Mouse (Mus musculus) limb, embryonic 11.5 days (tissue): ENCODE data around the gene Kdm1a. TPM values are rescaled to one million over a fixed set of nuclear protein-coding genes. Genes with fewer than 3 reads are reported as not detected.

Experiments
- ATAC-seq: fragments of 200-750 bp; cut with Nextera tagmentation; 2 replicates; pipeline ENCODE4 v1.8.0; 2017; ENCODE audit warnings: low read depth; ENCODE audit not compliant: insufficient number of reproducible peaks, low FRiP score, low TSS enrichment
- DNase-seq: peaks from one replicate; pipeline ENCODE4 v3.0.0-alpha.2; 2015; ENCODE audit warnings: low spot score
- H3K27ac ChIP-seq: fragments of 300-500 bp; sonication (generic); replicated peaks from 2 replicates; pipeline ENCODE4 v1.5.1; 2014; ENCODE audit warnings: low read depth, mild to moderate bottlenecking, low read length
- H3K27me3 ChIP-seq: fragments of 300-500 bp; sonication (generic); 2 replicates; pipeline ENCODE4 v1.6.1; 2014; ENCODE audit warnings: mild to moderate bottlenecking, low read length, mixed read lengths; ENCODE audit not compliant: control insufficient read depth, insufficient read depth
- H3K36me3 ChIP-seq: fragments of 300-500 bp; sonication (generic); 2 replicates; pipeline ENCODE4 v1.6.1; 2014; ENCODE audit warnings: mild to moderate bottlenecking, low read length, moderate library complexity, mixed read lengths; ENCODE audit not compliant: control insufficient read depth, insufficient read depth
- H3K4me1 ChIP-seq: fragments of 300-500 bp; sonication (generic); 2 replicates; pipeline ENCODE4 v1.6.1; 2014; ENCODE audit warnings: low read length, mixed read lengths; ENCODE audit not compliant: control insufficient read depth, insufficient read depth
- H3K4me2 ChIP-seq: fragments of 300-500 bp; sonication (generic); 2 replicates; pipeline ENCODE4 v1.6.1; 2014; ENCODE audit warnings: low read depth, mild to moderate bottlenecking, moderate library complexity; ENCODE audit not compliant: severe bottlenecking
- H3K4me3 ChIP-seq: fragments of 300-500 bp; sonication (generic); 2 replicates; pipeline ENCODE4 v1.5.1; 2014; ENCODE audit warnings: low read depth, low read length
- H3K9ac ChIP-seq: fragments of 300-500 bp; sonication (generic); 2 replicates; pipeline ENCODE4 v1.6.1; 2014; ENCODE audit warnings: mild to moderate bottlenecking, low read length
- H3K9me3 ChIP-seq: fragments of 300-500 bp; sonication (generic); 2 replicates; pipeline ENCODE4 v1.6.1; 2016; ENCODE audit warnings: low read length; ENCODE audit not compliant: control insufficient read depth
- WGBS: fragments of 180-500 bp; shearing (Covaris S2); extraction: QIAGEN DNeasy Blood & Tissue Kit; methylation state at CpG from one replicate; pipeline ENCODE4 v1.1.7; 2014; 5-methylcytosine and 5-hydroxymethylcytosine counted together
- polyA plus RNA-seq: library from polyadenylated mRNA; unstranded; fragments of >200 nt; fragmentation: Nextera tagmentation; extraction: Ambion mirVana; gene quantifications from 2 replicates; pipeline ENCODE4 v1.2.1, GENCODE M21; 2014

Kdm1a gene
- polyA plus RNA-seq, 1 experiment from 2014 or later, result 75.3 TPM

- H3K4me1 ChIP-seq, result no peaks in the 10 kb centered on the region
- DNase-seq, result no peak
- H3K9me3 ChIP-seq, result no peaks in the 10 kb centered on the region
- no peak overlapping the region for H3K4me3 ChIP-seq
- H3K36me3 ChIP-seq, result peaks cover 24% of the 10 kb centered on the region
- no peak overlapping the region for H3K9ac ChIP-seq
- no peaks in the 10 kb centered on the region for H3K27me3 ChIP-seq
- H3K4me2 ChIP-seq, result no peak overlapping the region
- no peak overlapping the region for H3K27ac ChIP-seq
- 94% methylated on average over 6 of the region's 6 CpGs for WGBS
- ATAC-seq, result no peak
These were observed 39.8 kb downstream of the Kdm1a start for GRCm38 (mm10) chr4:136562755-136563154.

GRCm38 (mm10) chr4:136560270-136560991 is 42.1 kb downstream of the Kdm1a start:
- no peaks in the 10 kb centered on the region for H3K27me3 ChIP-seq
- H3K27ac ChIP-seq, result no peak overlapping the region
- no peak overlapping the region for H3K9ac ChIP-seq
- peaks cover 22% of the 10 kb centered on the region for H3K36me3 ChIP-seq
- H3K4me2 ChIP-seq, result no peak overlapping the region
- no peak overlapping the region for H3K4me3 ChIP-seq
- DNase-seq (no peak), ATAC-seq (no peak)
- no peaks in the 10 kb centered on the region for H3K4me1 ChIP-seq
- H3K9me3 ChIP-seq, result no peaks in the 10 kb centered on the region
- WGBS, result 95% methylated on average over 8 of the region's 8 CpGs

DNA sequence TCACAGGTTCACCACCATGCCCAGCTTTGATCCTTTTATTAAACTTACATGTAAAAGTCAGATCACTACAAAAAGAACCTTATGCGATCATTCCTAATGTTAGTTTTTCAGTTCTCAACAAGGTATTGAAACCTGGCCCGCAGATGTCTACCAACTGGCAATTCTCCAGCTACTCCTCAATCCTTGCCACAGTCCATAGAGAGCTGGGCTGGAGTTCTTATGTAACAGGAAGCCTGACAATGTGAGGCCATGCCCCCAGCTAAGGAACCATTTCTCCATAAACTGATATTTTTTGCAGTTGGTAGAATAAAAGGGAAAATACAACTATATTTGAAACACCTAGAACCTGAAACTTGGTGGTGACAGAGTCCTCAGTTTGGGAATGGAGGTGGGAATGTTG is 42.8 kb downstream of the Kdm1a start:
- H3K4me3 ChIP-seq, result no peak overlapping the region
- no peaks in the 10 kb centered on the region for H3K4me1 ChIP-seq
- ATAC-seq, result no peak
- no peak overlapping the region for H3K27ac ChIP-seq
- H3K27me3 ChIP-seq, result no peaks in the 10 kb centered on the region
- H3K4me2 ChIP-seq, result no peak overlapping the region
- H3K9me3 ChIP-seq, result no peaks in the 10 kb centered on the region
- 95% methylated on average over 2 of the region's 2 CpGs for WGBS
- H3K9ac ChIP-seq, result no peak overlapping the region
- H3K36me3 ChIP-seq, result peaks cover 25% of the 10 kb centered on the region
- DNase-seq, result no peak

GRCm38 (mm10) chr4:136557638-136558037 is 44.9 kb downstream of the Kdm1a start:
- no peak overlapping the region for H3K4me2 ChIP-seq
- no peak overlapping the region for H3K9ac ChIP-seq
- H3K27me3 ChIP-seq, result no peaks in the 10 kb centered on the region
- DNase-seq (no peak), ATAC-seq (no peak)
- H3K4me1 ChIP-seq, result no peaks in the 10 kb centered on the region
- H3K4me3 ChIP-seq, result no peak overlapping the region
- WGBS, result 94% methylated on average over 2 of the region's 2 CpGs
- no peak overlapping the region for H3K27ac ChIP-seq
- peaks cover 33% of the 10 kb centered on the region for H3K36me3 ChIP-seq
- no peaks in the 10 kb centered on the region for H3K9me3 ChIP-seq

GRCm38 (mm10) chr4:136553108-136553507 is 49.4 kb downstream of the Kdm1a start:
- DNase-seq (no peak), ATAC-seq (no peak)
- H3K9ac ChIP-seq, result no peak overlapping the region
- no peak overlapping the region for H3K4me2 ChIP-seq
- H3K27me3 ChIP-seq, result no peaks in the 10 kb centered on the region
- no peak overlapping the region for H3K27ac ChIP-seq
- H3K4me1 ChIP-seq, result no peaks in the 10 kb centered on the region
- 85% methylated on average over 1 of the region's 1 CpGs for WGBS
- H3K4me3 ChIP-seq, result no peak overlapping the region
- no peaks in the 10 kb centered on the region for H3K9me3 ChIP-seq
- H3K36me3 ChIP-seq, result peaks cover 35% of the 10 kb centered on the region; the same call in 1 of the 2 replicates

DNA sequence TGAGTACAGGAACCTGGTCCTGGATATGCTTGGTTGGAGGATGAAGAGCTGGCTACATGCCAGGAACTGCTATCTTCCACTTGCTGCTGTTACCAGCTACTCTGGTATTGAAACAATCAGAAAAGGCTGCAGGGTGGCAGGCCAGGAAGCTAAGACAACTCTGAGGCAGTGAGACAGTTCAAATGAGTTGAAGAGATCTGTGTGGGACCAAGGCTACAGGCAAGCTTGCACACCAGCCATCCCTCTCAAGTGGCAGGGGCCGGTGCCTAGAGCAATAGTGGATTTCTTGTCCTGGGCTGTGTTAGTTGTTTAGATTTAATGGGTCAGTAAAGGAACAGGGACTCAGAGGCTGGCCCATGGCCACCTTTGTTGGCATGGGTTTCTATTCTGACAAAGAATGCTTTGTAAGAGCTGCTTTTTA is 54.1 kb downstream of the Kdm1a start:
- H3K9ac ChIP-seq, result no peak overlapping the region
- no peak overlapping the region for H3K27ac ChIP-seq
- no peak for ATAC-seq
- no peaks in the 10 kb centered on the region for H3K27me3 ChIP-seq
- H3K9me3 ChIP-seq, result no peaks in the 10 kb centered on the region
- DNase-seq, result no peak
- peaks cover 42% of the 10 kb centered on the region; the same call in 1 of the 2 replicates for H3K36me3 ChIP-seq
- 91% methylated on average over 1 of the region's 1 CpGs for WGBS
- H3K4me1 ChIP-seq, result no peaks in the 10 kb centered on the region
- H3K4me2 ChIP-seq, result no peak overlapping the region
- no peak overlapping the region for H3K4me3 ChIP-seq

- H3K9ac ChIP-seq, result no peak overlapping the region
- no peak overlapping the region for H3K27ac ChIP-seq
- H3K27me3 ChIP-seq, result no peaks in the 10 kb centered on the region
- ATAC-seq, result no peak
- no peaks in the 10 kb centered on the region for H3K9me3 ChIP-seq
- peaks cover 36% of the 10 kb centered on the region; the same call in 1 of the 2 replicates for H3K36me3 ChIP-seq
- H3K4me2 ChIP-seq, result no peak overlapping the region
- no peaks in the 10 kb centered on the region for H3K4me1 ChIP-seq
- no peak for DNase-seq
- WGBS, result 90% methylated on average over 1 of the region's 1 CpGs
- H3K4me3 ChIP-seq, result no peak overlapping the region
These were observed 54.8 kb downstream of the Kdm1a start for GRCm38 (mm10) chr4:136547721-136548120.

DNA sequence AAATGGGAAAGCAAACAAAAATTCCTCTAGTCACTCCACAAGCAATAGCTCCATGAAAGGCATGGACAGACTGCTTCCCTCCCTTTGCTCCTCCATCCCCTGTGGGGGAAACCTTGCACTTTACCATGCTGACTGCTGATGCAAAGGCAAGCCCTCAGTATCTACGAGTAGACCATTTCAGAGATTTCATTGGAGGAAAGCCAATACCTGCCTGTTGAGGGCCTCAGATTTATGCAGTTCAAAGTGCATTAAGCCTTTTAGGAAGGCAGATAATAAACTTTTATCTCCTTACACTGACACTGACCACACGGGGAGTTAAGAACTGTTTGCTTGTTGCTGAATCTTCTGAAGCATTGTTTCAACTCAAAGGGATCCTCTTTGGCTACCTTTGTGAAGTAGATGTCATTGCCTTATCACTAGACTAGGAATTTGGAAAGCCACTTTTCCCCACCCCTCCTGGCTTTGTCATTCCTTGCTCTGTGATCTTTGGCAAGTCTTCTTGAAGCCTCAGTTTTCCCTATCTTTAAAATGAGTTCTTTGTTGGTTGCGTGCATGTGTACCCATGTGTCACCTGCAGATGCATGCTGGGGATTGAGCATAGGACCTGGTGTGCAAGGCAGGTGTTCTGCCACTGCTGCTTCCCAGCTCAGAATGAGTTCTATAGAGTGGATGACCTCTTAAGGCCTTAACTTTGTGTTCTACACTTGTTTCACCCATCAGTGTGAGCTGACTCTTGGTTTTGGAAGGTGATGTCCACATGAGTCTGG is 56.1 kb downstream of the Kdm1a start:
- WGBS, result 84% methylated on average over 3 of the region's 3 CpGs
- Histone ChIP-seq H3K9me3 (no peaks in the 10 kb centered on the region), H3K36me3 (peaks cover 33% of the 10 kb centered on the region; the same call in 1 of the 2 replicates), H3K27me3 (no peaks in the 10 kb centered on the region), H3K4me3 (no peak overlapping the region), H3K27ac (no peak overlapping the region), H3K4me1 (no peaks in the 10 kb centered on the region), H3K9ac (no peak overlapping the region), H3K4me2 (no peak overlapping the region)
- no peak for ATAC-seq
- no peak for DNase-seq
